8 mouse cellular contexts compared by ENCODE assay signal in genomic region chr11:97308806-97309450, GRCm38 (mm10). TPM values are rescaled to one million over a fixed set of nuclear protein-coding genes. Genes with fewer than 3 reads are reported as not detected.
DNase-seq lines count a peak whose midpoint lies in the region; ATAC-seq and TF ChIP-seq lines count a peak whose summit lies in the region.

No protein-coding gene starts in this region.

- DNase-seq in forebrain, embryonic 10.5 days (ENCODE audit: extremely low spot score, low spot score), result no peak
- DNase-seq in limb, embryonic 14.5 days (ENCODE audit: low spot score), result no peak
- no peak for DNase-seq in layer of hippocampus, adult 18-20 months (ENCODE audit: low spot score in 2 of 2)
- no peak for DNase-seq in kidney, postnatal 14 days
- no peak for DNase-seq in natural killer cell, adult 2 months (ENCODE audit: low spot score in 2 of 2)

- H3K9ac ChIP-seq in limb, embryonic 14.5 days (ENCODE audit: low read depth, low read length, severe bottlenecking), result no peak overlapping the region
- peak overlapping the region; percentile 34; the same call in 1 of the 2 replicates for H3K9ac ChIP-seq in stomach, embryonic 15.5 days

- no peak for TF ChIP-seq POLR2A in limb, embryonic 14.5 days (IDR thresholded peaks at IDR 0.05; ENCODE audit: borderline replicate concordance, extremely low read depth, insufficient read depth, insufficient read length)

- peak overlapping the region; percentile 89 for H3K4me3 ChIP-seq in megakaryocyte, embryonic 14.5 days (replicated peaks)
- peak overlapping the region; percentile 58 for H3K4me3 ChIP-seq in forebrain, embryonic 10.5 days
- peak overlapping the region; percentile 42 for H3K4me3 ChIP-seq in limb, embryonic 14.5 days (replicated peaks; ENCODE audit: low read length)
- peak overlapping the region; percentile 45 for H3K4me3 ChIP-seq in stomach, embryonic 15.5 days (replicated peaks)

- H3K27me3 ChIP-seq in megakaryocyte, embryonic 14.5 days (replicated peaks), result no peaks in the 10 kb centered on the region
- peaks cover 15% of the 10 kb centered on the region for H3K27me3 ChIP-seq in forebrain, embryonic 10.5 days (ENCODE audit: poor library complexity, severe bottlenecking)
- no peaks in the 10 kb centered on the region for H3K27me3 ChIP-seq in limb, embryonic 14.5 days (ENCODE audit: control insufficient read depth, insufficient read depth, low read length)
- no peaks in the 10 kb centered on the region for H3K27me3 ChIP-seq in stomach, embryonic 15.5 days (replicated peaks)

- peak overlapping the region; percentile 54 for H3K27ac ChIP-seq in forebrain, embryonic 10.5 days
- no peak overlapping the region for H3K27ac ChIP-seq in limb, embryonic 14.5 days (replicated peaks; ENCODE audit: low read depth, low read length)
- peak overlapping the region; percentile 87 for H3K27ac ChIP-seq in stomach, embryonic 15.5 days

- H3K9me3 ChIP-seq in megakaryocyte, embryonic 14.5 days, result no peaks in the 10 kb centered on the region
- no peaks in the 10 kb centered on the region for H3K9me3 ChIP-seq in forebrain, embryonic 10.5 days
- no peaks in the 10 kb centered on the region for H3K9me3 ChIP-seq in limb, embryonic 14.5 days (ENCODE audit: control insufficient read depth, low read length)
- H3K9me3 ChIP-seq in stomach, embryonic 15.5 days, result no peaks in the 10 kb centered on the region

- peaks cover 40% of the 10 kb centered on the region for H3K4me1 ChIP-seq in megakaryocyte, embryonic 14.5 days
- peaks cover 24% of the 10 kb centered on the region for H3K4me1 ChIP-seq in forebrain, embryonic 10.5 days
- peaks cover 13% of the 10 kb centered on the region for H3K4me1 ChIP-seq in limb, embryonic 14.5 days (ENCODE audit: control insufficient read depth, insufficient read depth, low read length)
- H3K4me1 ChIP-seq in stomach, embryonic 15.5 days, result peaks cover 15% of the 10 kb centered on the region

- 52% methylated on average over 3 of the region's 3 CpGs for WGBS in forebrain, embryonic 10.5 days
- WGBS in limb, embryonic 14.5 days, result 41% methylated on average over 3 of the region's 3 CpGs
- 33% methylated on average over 3 of the region's 3 CpGs for WGBS in stomach, embryonic 15.5 days

- H3K4me2 ChIP-seq in limb, embryonic 14.5 days (replicated peaks; ENCODE audit: low read depth, low read length, severe bottlenecking), result peak overlapping the region; percentile 70
- H3K4me2 ChIP-seq in stomach, embryonic 15.5 days, result peak overlapping the region; percentile 82

- H3K36me3 ChIP-seq in megakaryocyte, embryonic 14.5 days (replicated peaks; ENCODE audit: low read length), result no peaks in the 10 kb centered on the region
- H3K36me3 ChIP-seq in forebrain, embryonic 10.5 days (replicated peaks), result no peaks in the 10 kb centered on the region
- H3K36me3 ChIP-seq in limb, embryonic 14.5 days (ENCODE audit: control insufficient read depth, insufficient read depth, low read length), result no peaks in the 10 kb centered on the region
- H3K36me3 ChIP-seq in stomach, embryonic 15.5 days, result no peaks in the 10 kb centered on the region

- ATAC-seq in megakaryocyte, adult 5-6 weeks (ENCODE audit: poor library complexity, severe bottlenecking), result no peak
- no peak for ATAC-seq in limb, embryonic 14.5 days (ENCODE audit: low FRiP score, low read depth)
- no peak for ATAC-seq in stomach, embryonic 15.5 days (ENCODE audit: insufficient read depth, low FRiP score, low read depth)

RNA-seq across cellular contexts. Expression of gene Mrpl45, which starts 6.6 kb away (rescaled TPM):
- 4.6 and 6.9 TPM in 2 replicates for polyA plus RNA-seq in megakaryocyte, embryonic 14.5 days (2012; ENCODE audit: insufficient read depth, low replicate concordance)
- total RNA-seq in megakaryocyte, adult 5-6 weeks (2015), result 17.2 and 19.8 TPM in 2 replicates
- 8.2 and 15.2 TPM in 2 replicates for total RNA-seq in megakaryocyte, adult 5-6 weeks (2017)
- 66.5 and 69.5 TPM in 2 replicates for polyA plus RNA-seq in forebrain, embryonic 10.5 days (2016; fragmentation: Nextera tagmentation; extraction: Ambion mirVana)
- 20.3 and 22.7 TPM in 2 replicates for polyA plus RNA-seq in limb, embryonic 14.5 days (2012; rRNA removed)
- polyA plus RNA-seq in limb, embryonic 14.5 days (2014; fragmentation: Nextera tagmentation; extraction: Ambion mirVana), result 42.4 and 42.8 TPM in 2 replicates
- 41.5 and 46.4 TPM in 2 replicates for polyA plus RNA-seq in stomach, embryonic 15.5 days (2015; fragmentation: Nextera tagmentation; extraction: Ambion mirVana)
- total RNA-seq in layer of hippocampus, adult 18-20 months (2021), result 10 to 100 TPM; 27.7 to 30.6 TPM

RNA-seq across cellular contexts. Expression of gene Npepps, which starts 28.5 kb away (rescaled TPM):
- polyA plus RNA-seq in megakaryocyte, embryonic 14.5 days (2012; ENCODE audit: insufficient read depth, low replicate concordance), result 28.5 and 50.1 TPM in 2 replicates
- total RNA-seq in megakaryocyte, adult 5-6 weeks (2015), result 39.3 and 45.0 TPM in 2 replicates
- 32.3 and 41.5 TPM in 2 replicates for total RNA-seq in megakaryocyte, adult 5-6 weeks (2017)
- polyA plus RNA-seq in forebrain, embryonic 10.5 days (2016; fragmentation: Nextera tagmentation; extraction: Ambion mirVana), result 96.2 and 101 TPM in 2 replicates
- polyA plus RNA-seq in limb, embryonic 14.5 days (2012; rRNA removed), result 54.6 and 63.5 TPM in 2 replicates
- 73.9 and 83.6 TPM in 2 replicates for polyA plus RNA-seq in limb, embryonic 14.5 days (2014; fragmentation: Nextera tagmentation; extraction: Ambion mirVana)
- 80.9 and 84.7 TPM in 2 replicates for polyA plus RNA-seq in stomach, embryonic 15.5 days (2015; fragmentation: Nextera tagmentation; extraction: Ambion mirVana)
- total RNA-seq in layer of hippocampus, adult 18-20 months (2021), result 100 to 1,000 TPM; 135 to 145 TPM

RNA-seq across cellular contexts. Expression of gene Gpr179, which starts 42.9 kb away (rescaled TPM):
- polyA plus RNA-seq in megakaryocyte, embryonic 14.5 days (2012; ENCODE audit: insufficient read depth, low replicate concordance), result 0.04 TPM in 1 of 2 replicates, not detected in the other
- not detected in 2 replicates for total RNA-seq in megakaryocyte, adult 5-6 weeks (2015)
- under 0.01 TPM in 1 of 2 replicates, not detected in the other for total RNA-seq in megakaryocyte, adult 5-6 weeks (2017)
- polyA plus RNA-seq in forebrain, embryonic 10.5 days (2016; fragmentation: Nextera tagmentation; extraction: Ambion mirVana), result 0.01 and 0.04 TPM in 2 replicates
- 0.08 and 0.09 TPM in 2 replicates for polyA plus RNA-seq in limb, embryonic 14.5 days (2012; rRNA removed)
- polyA plus RNA-seq in limb, embryonic 14.5 days (2014; fragmentation: Nextera tagmentation; extraction: Ambion mirVana), result 0.07 TPM in 2 replicates
- polyA plus RNA-seq in stomach, embryonic 15.5 days (2015; fragmentation: Nextera tagmentation; extraction: Ambion mirVana), result 0.19 and 0.21 TPM in 2 replicates
- total RNA-seq in layer of hippocampus, adult 18-20 months (2021), result under 1 TPM; 0.13 to 0.40 TPM

RNA-seq across cellular contexts. Expression of gene Socs7, which starts 53.4 kb away (rescaled TPM):
- 0.91 and 1.5 TPM in 2 replicates for polyA plus RNA-seq in megakaryocyte, embryonic 14.5 days (2012; ENCODE audit: insufficient read depth, low replicate concordance)
- total RNA-seq in megakaryocyte, adult 5-6 weeks (2015), result 4.0 and 4.4 TPM in 2 replicates
- total RNA-seq in megakaryocyte, adult 5-6 weeks (2017), result 7.6 and 8.5 TPM in 2 replicates
- polyA plus RNA-seq in forebrain, embryonic 10.5 days (2016; fragmentation: Nextera tagmentation; extraction: Ambion mirVana), result 3.8 and 4.2 TPM in 2 replicates
- polyA plus RNA-seq in limb, embryonic 14.5 days (2012; rRNA removed), result 13.7 and 14.1 TPM in 2 replicates
- polyA plus RNA-seq in limb, embryonic 14.5 days (2014; fragmentation: Nextera tagmentation; extraction: Ambion mirVana), result 2.6 and 3.0 TPM in 2 replicates
- 3.4 and 3.8 TPM in 2 replicates for polyA plus RNA-seq in stomach, embryonic 15.5 days (2015; fragmentation: Nextera tagmentation; extraction: Ambion mirVana)
- total RNA-seq in layer of hippocampus, adult 18-20 months (2021), result 10 to 100 TPM; 81.5 to 85.4 TPM
